Mouse (Mus musculus): ENCODE data around the gene Nr4a3. TPM values are rescaled to one million over a fixed set of nuclear protein-coding genes. Genes with fewer than 3 reads are reported as not detected.

Nr4a3 gene
- total RNA-seq, 1 experiment = 0.09 TPM

- TF ChIP-seq MAFK (IDR thresholded peaks at IDR 0.05; ENCODE audit: insufficient read depth, low read depth, low read length) (no peak), CHD2 (IDR thresholded peaks at IDR 0.05; ENCODE audit: low read depth, low read length) (no peak), ZC3H11A (IDR thresholded peaks at IDR 0.05; ENCODE audit: borderline replicate concordance, low read depth, low read length) (no peak), ZNF384 (IDR thresholded peaks at IDR 0.05; ENCODE audit: low read depth, low read length) (no peak), HCFC1 (IDR thresholded peaks at IDR 0.05; ENCODE audit: borderline replicate concordance, insufficient read depth, low read length) (no peak)
- H3K4me3 ChIP-seq (ENCODE audit: insufficient read depth in 1 of 2, low read depth in 1 of 2, low read length in 2 of 2, poor library complexity in 1 of 2, severe bottlenecking in 1 of 2) = no peak overlapping the region
- DNase-seq (ENCODE audit: low read depth, low spot score) = no peak
- no peaks in the 10 kb centered on the region for H3K9me3 ChIP-seq (ENCODE audit: control insufficient read depth, insufficient read depth, low read depth, low read length)
- no peaks in the 10 kb centered on the region for H3K36me3 ChIP-seq (ENCODE audit: control insufficient read depth, insufficient read depth, low read length, poor library complexity, severe bottlenecking)
- in situ Hi-C loops (cut with MboI; ENCODE audit: low sequenced_read_pairs in 2 of 2, unreplicated experiment in 2 of 2) = loop anchor here in 1 of 2 experiments (25.0 kb wide), 1 partner anchor 1700 kb away; the partner anchor contains the start of gene Foxe1
- no peaks in the 10 kb centered on the region for H3K4me1 ChIP-seq (ENCODE audit: control insufficient read depth in 2 of 2, insufficient read depth in 2 of 2, low read length in 2 of 2, poor library complexity in 1 of 2)
- no peak overlapping the region for H3K9ac ChIP-seq (ENCODE audit: insufficient read depth, low read depth, low read length, poor library complexity, severe bottlenecking)
- H3K27ac ChIP-seq (ENCODE audit: insufficient read depth, low read depth, low read length, poor library complexity, severe bottlenecking) = no peak overlapping the region
These were observed 7.3 kb upstream of the Nr4a3 start for GRCm38 (mm10) chr4:48037646-48038045.

GRCm38 (mm10) chr4:48038847-48039246, 6.1 kb upstream of the Nr4a3 start:
- H3K27ac ChIP-seq (ENCODE audit: insufficient read depth, low read depth, low read length, poor library complexity, severe bottlenecking) = no peak overlapping the region
- DNase-seq (ENCODE audit: low read depth, low spot score) = no peak
- H3K4me1 ChIP-seq (ENCODE audit: control insufficient read depth in 2 of 2, insufficient read depth in 2 of 2, low read length in 2 of 2, poor library complexity in 1 of 2) = no peaks in the 10 kb centered on the region
- no peaks in the 10 kb centered on the region for H3K9me3 ChIP-seq (ENCODE audit: control insufficient read depth, insufficient read depth, low read depth, low read length)
- no peaks in the 10 kb centered on the region for H3K36me3 ChIP-seq (ENCODE audit: control insufficient read depth, insufficient read depth, low read length, poor library complexity, severe bottlenecking)
- in situ Hi-C loops (cut with MboI; ENCODE audit: low sequenced_read_pairs in 2 of 2, unreplicated experiment in 2 of 2) = loop anchor here in 1 of 2 experiments (25.0 kb wide), 1 partner anchor 1702 kb away; the partner anchor contains the start of gene Foxe1
- TF ChIP-seq CHD2 (IDR thresholded peaks at IDR 0.05; ENCODE audit: low read depth, low read length) = no peak
- TF ChIP-seq MAFK (IDR thresholded peaks at IDR 0.05; ENCODE audit: insufficient read depth, low read depth, low read length) = no peak
- TF ChIP-seq ZC3H11A (IDR thresholded peaks at IDR 0.05; ENCODE audit: borderline replicate concordance, low read depth, low read length) = no peak
- no peak for TF ChIP-seq HCFC1 (IDR thresholded peaks at IDR 0.05; ENCODE audit: borderline replicate concordance, insufficient read depth, low read length)
- no peak for TF ChIP-seq ZNF384 (IDR thresholded peaks at IDR 0.05; ENCODE audit: low read depth, low read length)
- no peak overlapping the region for H3K9ac ChIP-seq (ENCODE audit: insufficient read depth, low read depth, low read length, poor library complexity, severe bottlenecking)
- no peak overlapping the region for H3K4me3 ChIP-seq (ENCODE audit: insufficient read depth in 1 of 2, low read depth in 1 of 2, low read length in 2 of 2, poor library complexity in 1 of 2, severe bottlenecking in 1 of 2)

- Histone ChIP-seq H3K27ac (ENCODE audit: insufficient read depth, low read depth, low read length, poor library complexity, severe bottlenecking) (no peak overlapping the region), H3K4me1 (ENCODE audit: control insufficient read depth in 2 of 2, insufficient read depth in 2 of 2, low read length in 2 of 2, poor library complexity in 1 of 2) (no peaks in the 10 kb centered on the region)
- in situ Hi-C loops (cut with MboI; ENCODE audit: low sequenced_read_pairs in 2 of 2, unreplicated experiment in 2 of 2) = loop anchor here in 1 of 2 experiments (25.0 kb wide), 1 partner anchor 1702 kb away; the partner anchor contains the start of gene Foxe1
These were observed 5.2 kb upstream of the Nr4a3 start for GRCm38 (mm10) chr4:48039736-48040135.

GRCm38 (mm10) chr4:48042466-48042785, 2.5 kb upstream of the Nr4a3 start:
- Histone ChIP-seq H3K4me3 (ENCODE audit: insufficient read depth in 1 of 2, low read depth in 1 of 2, low read length in 2 of 2, poor library complexity in 1 of 2, severe bottlenecking in 1 of 2) (peak overlapping the region; percentile 77), H3K36me3 (ENCODE audit: control insufficient read depth, insufficient read depth, low read length, poor library complexity, severe bottlenecking) (no peaks in the 10 kb centered on the region), H3K9me3 (ENCODE audit: control insufficient read depth, insufficient read depth, low read depth, low read length) (no peaks in the 10 kb centered on the region), H3K27ac (ENCODE audit: insufficient read depth, low read depth, low read length, poor library complexity, severe bottlenecking) (no peak overlapping the region), H3K4me1 (ENCODE audit: control insufficient read depth in 2 of 2, insufficient read depth in 2 of 2, low read length in 2 of 2, poor library complexity in 1 of 2) (no peaks in the 10 kb centered on the region), H3K9ac (ENCODE audit: insufficient read depth, low read depth, low read length, poor library complexity, severe bottlenecking) (peak overlapping the region; percentile 85)
- DNase-seq (ENCODE audit: low read depth, low spot score) = no peak
- no peak for TF ChIP-seq CHD2 (IDR thresholded peaks at IDR 0.05; ENCODE audit: low read depth, low read length)
- no peak for TF ChIP-seq HCFC1 (IDR thresholded peaks at IDR 0.05; ENCODE audit: borderline replicate concordance, insufficient read depth, low read length)
- TF ChIP-seq MAFK (IDR thresholded peaks at IDR 0.05; ENCODE audit: insufficient read depth, low read depth, low read length) = no peak
- no peak for TF ChIP-seq ZC3H11A (IDR thresholded peaks at IDR 0.05; ENCODE audit: borderline replicate concordance, low read depth, low read length)
- in situ Hi-C loops (cut with MboI; ENCODE audit: low sequenced_read_pairs in 2 of 2, unreplicated experiment in 2 of 2) = loop anchor here in 1 of 2 experiments (25.0 kb wide), 1 partner anchor 1705 kb away; the partner anchor contains the start of gene Foxe1

More at GRCm38 (mm10) chr4:48039736-48040135, 5.2 kb upstream of the Nr4a3 start:
- H3K4me3 ChIP-seq (ENCODE audit: insufficient read depth in 1 of 2, low read depth in 1 of 2, low read length in 2 of 2, poor library complexity in 1 of 2, severe bottlenecking in 1 of 2) = no peak overlapping the region
- no peaks in the 10 kb centered on the region for H3K9me3 ChIP-seq (ENCODE audit: control insufficient read depth, insufficient read depth, low read depth, low read length)
- H3K36me3 ChIP-seq (ENCODE audit: control insufficient read depth, insufficient read depth, low read length, poor library complexity, severe bottlenecking) = no peaks in the 10 kb centered on the region
- no peak for DNase-seq (ENCODE audit: low read depth, low spot score)
- H3K9ac ChIP-seq (ENCODE audit: insufficient read depth, low read depth, low read length, poor library complexity, severe bottlenecking) = no peak overlapping the region
- TF ChIP-seq ZC3H11A (IDR thresholded peaks at IDR 0.05; ENCODE audit: borderline replicate concordance, low read depth, low read length) (no peak), ZNF384 (IDR thresholded peaks at IDR 0.05; ENCODE audit: low read depth, low read length) (no peak), MAFK (IDR thresholded peaks at IDR 0.05; ENCODE audit: insufficient read depth, low read depth, low read length) (no peak), HCFC1 (IDR thresholded peaks at IDR 0.05; ENCODE audit: borderline replicate concordance, insufficient read depth, low read length) (no peak), CHD2 (IDR thresholded peaks at IDR 0.05; ENCODE audit: low read depth, low read length) (no peak)

Data from ES-E14 (cell line).